Mouse (Mus musculus): ENCODE results near the gene Agtpbp1. TPM values are rescaled to one million over a fixed set of nuclear protein-coding genes. Genes with fewer than 3 reads are reported as not detected.
A peak's percentile ranks its signal among the peaks of the same experiment; 100 is the strongest.

The Agtpbp1 gene
- polyA plus RNA-seq (2016; fragmentation: Nextera tagmentation; extraction: Ambion mirVana): 9.0 and 9.3 TPM in 2 replicates

- no peaks in the 10 kb centered on the region for H3K9me3 ChIP-seq
These were observed at the start of gene Agtpbp1, which contains the start of gene Naa35 for GRCm38 (mm10) chr13:59584947-59585647. TSS of gene Agtpbp1 (minus strand) at chr13:59585227. TSS of gene Naa35 (plus strand) at chr13:59585259.

DNA sequence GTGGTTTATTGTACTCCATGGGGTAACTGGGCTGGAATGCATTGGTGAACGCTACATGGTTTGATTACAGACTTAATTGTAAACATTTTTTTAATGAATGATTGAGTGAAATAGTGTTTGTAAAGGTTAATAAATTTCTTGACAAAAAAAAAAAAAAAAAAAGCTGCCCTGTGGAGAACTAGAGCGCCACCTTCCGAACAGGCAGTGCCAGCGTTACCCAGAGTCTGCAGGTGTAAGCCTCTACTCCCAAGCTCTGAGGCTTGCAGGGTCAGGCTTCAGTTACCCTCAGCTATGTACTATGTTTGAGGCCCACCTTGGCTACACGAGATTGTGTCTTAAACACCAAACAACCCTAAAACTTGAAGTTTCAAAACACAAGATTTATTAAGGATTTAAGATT lies 49.6 kb upstream of the Agtpbp1 start:
- no peak overlapping the region for H3K9ac ChIP-seq (replicated peaks)
- no peak overlapping the region for H3K4me2 ChIP-seq
- peaks cover 94% of the 10 kb centered on the region for H3K36me3 ChIP-seq
- no peaks in the 10 kb centered on the region for H3K27me3 ChIP-seq
- no peaks in the 10 kb centered on the region for H3K4me1 ChIP-seq (replicated peaks)
- ATAC-seq (ENCODE audit: insufficient number of reproducible peaks, insufficient read depth, low FRiP score, low TSS enrichment, low read depth): no peak
- no peak overlapping the region for H3K27ac ChIP-seq
- no peaks in the 10 kb centered on the region for H3K9me3 ChIP-seq
- H3K4me3 ChIP-seq (replicated peaks): no peak overlapping the region
- 72% methylated on average over 5 of the region's 5 CpGs for WGBS

More at GRCm38 (mm10) chr13:59584947-59585647, at the start of gene Agtpbp1, which contains the start of gene Naa35:
- H3K9ac ChIP-seq (replicated peaks): peak within 1 kb of the TSS; percentile 82
- peak within 1 kb of the TSS; percentile 92 for H3K4me3 ChIP-seq (replicated peaks)
- H3K4me1 ChIP-seq (replicated peaks): peaks cover 16% of the 10 kb centered on the region
- H3K4me2 ChIP-seq: peak within 1 kb of the TSS; percentile 82
- WGBS: under 1% methylated on average over 69 of the region's 83 CpGs
- H3K27ac ChIP-seq: peak within 1 kb of the TSS; percentile 76
- H3K36me3 ChIP-seq: peaks cover 31% of the 10 kb centered on the region
- no peaks in the 10 kb centered on the region for H3K27me3 ChIP-seq
- ATAC-seq (ENCODE audit: insufficient number of reproducible peaks, insufficient read depth, low FRiP score, low TSS enrichment, low read depth): peak; percentile 94

DNA sequence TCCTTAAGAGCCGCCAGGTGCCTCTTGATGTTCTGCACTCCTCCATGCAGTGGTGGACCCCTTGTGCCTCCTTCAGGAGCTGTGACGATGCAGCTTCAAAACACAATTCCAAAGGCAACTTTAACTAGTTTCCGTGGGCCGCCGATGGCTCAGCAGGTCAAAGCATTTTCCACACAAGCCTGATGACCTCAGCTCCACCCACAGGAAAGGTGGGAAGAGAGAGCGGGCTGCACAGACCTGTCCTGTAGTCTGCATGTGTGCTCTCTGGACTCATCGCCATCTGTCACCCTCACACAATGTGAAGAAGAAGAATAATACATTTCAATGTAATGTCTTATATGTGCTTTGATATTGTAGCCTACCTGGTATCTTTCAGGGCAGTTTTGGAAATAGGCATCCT lies 41.7 kb upstream of the Agtpbp1 start:
- no peak for ATAC-seq (ENCODE audit: insufficient number of reproducible peaks, insufficient read depth, low FRiP score, low TSS enrichment, low read depth)
- Histone ChIP-seq H3K9me3 (no peaks in the 10 kb centered on the region), H3K9ac (replicated peaks) (no peak overlapping the region), H3K4me2 (no peak overlapping the region), H3K27me3 (no peaks in the 10 kb centered on the region), H3K4me3 (replicated peaks) (no peak overlapping the region), H3K36me3 (peaks cover 93% of the 10 kb centered on the region), H3K27ac (no peak overlapping the region), H3K4me1 (replicated peaks) (no peaks in the 10 kb centered on the region)
- 85% methylated on average over 7 of the region's 7 CpGs for WGBS

DNA sequence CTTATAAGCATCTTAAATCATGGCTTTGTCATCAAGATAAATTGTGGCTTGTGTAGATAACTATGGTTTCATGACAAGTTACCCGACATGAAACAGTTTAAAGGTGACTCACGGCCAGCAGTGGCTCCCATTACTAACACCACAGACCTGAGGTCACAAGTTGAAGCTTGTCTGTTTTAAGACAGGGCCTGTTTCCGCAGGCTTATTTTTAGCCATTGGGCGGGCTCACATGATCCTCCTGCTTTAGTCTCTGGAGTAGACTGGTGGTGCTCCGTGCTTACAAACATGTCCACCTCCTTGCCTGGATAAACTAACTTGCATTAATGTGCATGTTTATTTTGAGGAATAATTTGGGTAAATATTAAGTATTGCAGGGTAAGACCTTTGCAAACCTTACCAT lies 39.9 kb upstream of the Agtpbp1 start:
- H3K4me2 ChIP-seq: no peak overlapping the region
- no peak overlapping the region for H3K9ac ChIP-seq (replicated peaks)
- no peaks in the 10 kb centered on the region for H3K27me3 ChIP-seq
- no peak overlapping the region for H3K4me3 ChIP-seq (replicated peaks)
- H3K4me1 ChIP-seq (replicated peaks): no peaks in the 10 kb centered on the region
- no peak for ATAC-seq (ENCODE audit: insufficient number of reproducible peaks, insufficient read depth, low FRiP score, low TSS enrichment, low read depth)
- peaks cover 93% of the 10 kb centered on the region for H3K36me3 ChIP-seq
- no peaks in the 10 kb centered on the region for H3K9me3 ChIP-seq
- 80% methylated on average over 5 of the region's 5 CpGs for WGBS
- no peak overlapping the region for H3K27ac ChIP-seq

DNA sequence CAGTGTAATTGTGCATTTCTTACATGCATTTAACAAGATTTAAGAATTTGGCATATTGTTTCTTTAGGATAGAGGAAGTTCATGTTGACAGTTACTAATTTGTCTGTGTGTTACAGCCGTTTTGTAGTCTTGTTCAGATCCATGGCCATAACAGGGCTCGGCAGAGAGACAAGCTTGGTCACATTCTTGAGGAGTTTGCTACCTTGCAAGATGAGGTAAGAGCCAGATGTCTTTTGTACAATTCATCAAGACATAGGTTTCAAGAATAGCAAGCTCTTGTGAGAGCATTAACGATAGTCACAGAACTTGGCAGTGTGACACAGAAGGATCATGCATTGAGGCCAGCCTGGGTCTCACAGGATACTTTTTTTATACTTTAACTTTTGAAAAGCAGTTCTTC lies 39.4 kb upstream of the Agtpbp1 start:
- no peak overlapping the region for H3K9ac ChIP-seq (replicated peaks)
- no peaks in the 10 kb centered on the region for H3K27me3 ChIP-seq
- no peak overlapping the region for H3K27ac ChIP-seq
- H3K9me3 ChIP-seq: no peaks in the 10 kb centered on the region
- no peak for ATAC-seq (ENCODE audit: insufficient number of reproducible peaks, insufficient read depth, low FRiP score, low TSS enrichment, low read depth)
- no peaks in the 10 kb centered on the region for H3K4me1 ChIP-seq (replicated peaks)
- no peak overlapping the region for H3K4me3 ChIP-seq (replicated peaks)
- peaks cover 90% of the 10 kb centered on the region for H3K36me3 ChIP-seq
- no peak overlapping the region for H3K4me2 ChIP-seq
- WGBS: 76% methylated on average over 3 of the region's 3 CpGs

GRCm38 (mm10) chr13:59621643-59622489 lies 36.8 kb upstream of the Agtpbp1 start:
- H3K4me3 ChIP-seq (replicated peaks): no peak overlapping the region
- no peak overlapping the region for H3K4me2 ChIP-seq
- H3K9me3 ChIP-seq: no peaks in the 10 kb centered on the region
- H3K36me3 ChIP-seq: peaks cover 90% of the 10 kb centered on the region
- WGBS: 84% methylated on average over 7 of the region's 7 CpGs
- no peak for ATAC-seq (ENCODE audit: insufficient number of reproducible peaks, insufficient read depth, low FRiP score, low TSS enrichment, low read depth)
- H3K9ac ChIP-seq (replicated peaks): no peak overlapping the region
- no peaks in the 10 kb centered on the region for H3K27me3 ChIP-seq
- no peaks in the 10 kb centered on the region for H3K4me1 ChIP-seq (replicated peaks)
- H3K27ac ChIP-seq: no peak overlapping the region

GRCm38 (mm10) chr13:59618463-59618862 lies 33.4 kb upstream of the Agtpbp1 start:
- Histone ChIP-seq H3K9ac (replicated peaks) (no peak overlapping the region), H3K4me1 (replicated peaks) (no peaks in the 10 kb centered on the region), H3K4me3 (replicated peaks) (no peak overlapping the region), H3K9me3 (no peaks in the 10 kb centered on the region), H3K4me2 (no peak overlapping the region), H3K36me3 (peaks cover 80% of the 10 kb centered on the region), H3K27ac (no peak overlapping the region), H3K27me3 (no peaks in the 10 kb centered on the region)
- ATAC-seq (ENCODE audit: insufficient number of reproducible peaks, insufficient read depth, low FRiP score, low TSS enrichment, low read depth): no peak
- WGBS: 88% methylated on average over 6 of the region's 6 CpGs

DNA sequence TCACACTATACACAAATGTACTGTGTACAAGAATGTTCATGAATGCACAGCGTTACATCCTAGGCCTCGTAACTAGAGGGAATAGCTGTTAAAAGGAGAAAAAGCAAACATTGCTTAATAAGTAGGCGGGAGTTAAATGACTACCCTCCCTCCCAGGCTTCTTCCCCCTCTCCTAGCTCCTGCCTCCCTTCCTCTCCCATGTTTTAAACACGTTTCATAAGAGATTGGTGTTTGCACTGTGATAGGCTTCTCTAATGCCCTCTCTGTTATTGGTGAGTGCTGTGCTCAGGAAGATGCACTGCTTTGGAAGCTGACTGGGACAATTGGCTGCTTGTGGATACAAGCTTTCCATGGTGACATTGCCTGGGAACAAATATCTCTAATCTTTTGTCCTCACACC lies 30.5 kb upstream of the Agtpbp1 start:
- Histone ChIP-seq H3K27me3 (no peaks in the 10 kb centered on the region), H3K9me3 (no peaks in the 10 kb centered on the region), H3K4me1 (replicated peaks) (no peaks in the 10 kb centered on the region), H3K27ac (no peak overlapping the region), H3K4me3 (replicated peaks) (no peak overlapping the region), H3K4me2 (no peak overlapping the region), H3K36me3 (peaks cover 80% of the 10 kb centered on the region), H3K9ac (replicated peaks) (no peak overlapping the region)
- WGBS: 94% methylated on average over 4 of the region's 4 CpGs
- no peak for ATAC-seq (ENCODE audit: insufficient number of reproducible peaks, insufficient read depth, low FRiP score, low TSS enrichment, low read depth)

DNA sequence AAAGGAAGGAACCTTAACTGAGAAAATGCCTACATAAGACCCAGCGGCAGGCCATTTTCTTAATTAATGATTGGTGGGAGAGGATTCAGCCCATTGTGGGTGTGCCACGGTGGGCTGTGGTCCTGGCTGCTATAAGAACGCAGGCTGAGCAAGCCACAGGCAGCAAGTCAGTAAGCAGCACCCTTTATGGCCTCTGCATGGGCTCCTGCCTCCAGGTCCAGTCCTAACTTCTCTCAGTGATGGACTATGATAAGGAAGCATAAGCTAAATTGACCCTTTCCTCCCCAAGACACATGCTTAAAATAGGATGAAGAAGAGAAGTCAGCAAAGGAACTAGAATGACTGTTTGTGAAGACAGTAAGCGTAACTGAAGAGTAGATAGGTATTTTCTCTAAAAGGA lies 30.1 kb upstream of the Agtpbp1 start:
- H3K36me3 ChIP-seq: peaks cover 80% of the 10 kb centered on the region
- no peak overlapping the region for H3K9ac ChIP-seq (replicated peaks)
- no peak overlapping the region for H3K4me3 ChIP-seq (replicated peaks)
- WGBS: 91% methylated on average over 4 of the region's 4 CpGs
- no peaks in the 10 kb centered on the region for H3K4me1 ChIP-seq (replicated peaks)
- H3K4me2 ChIP-seq: no peak overlapping the region
- ATAC-seq (ENCODE audit: insufficient number of reproducible peaks, insufficient read depth, low FRiP score, low TSS enrichment, low read depth): no peak
- H3K27me3 ChIP-seq: no peaks in the 10 kb centered on the region
- no peak overlapping the region for H3K27ac ChIP-seq
- H3K9me3 ChIP-seq: no peaks in the 10 kb centered on the region

- 86% methylated on average over 4 of the region's 4 CpGs for WGBS
- no peak overlapping the region for H3K4me3 ChIP-seq (replicated peaks)
- H3K4me2 ChIP-seq: no peak overlapping the region
- no peak overlapping the region for H3K27ac ChIP-seq
- H3K9ac ChIP-seq (replicated peaks): no peak overlapping the region
- ATAC-seq (ENCODE audit: insufficient number of reproducible peaks, insufficient read depth, low FRiP score, low TSS enrichment, low read depth): no peak
- peaks cover 82% of the 10 kb centered on the region for H3K36me3 ChIP-seq
- no peaks in the 10 kb centered on the region for H3K9me3 ChIP-seq
- no peaks in the 10 kb centered on the region for H3K27me3 ChIP-seq
- no peaks in the 10 kb centered on the region for H3K4me1 ChIP-seq (replicated peaks)
These were observed 28.8 kb upstream of the Agtpbp1 start for GRCm38 (mm10) chr13:59613868-59614267.

DNA sequence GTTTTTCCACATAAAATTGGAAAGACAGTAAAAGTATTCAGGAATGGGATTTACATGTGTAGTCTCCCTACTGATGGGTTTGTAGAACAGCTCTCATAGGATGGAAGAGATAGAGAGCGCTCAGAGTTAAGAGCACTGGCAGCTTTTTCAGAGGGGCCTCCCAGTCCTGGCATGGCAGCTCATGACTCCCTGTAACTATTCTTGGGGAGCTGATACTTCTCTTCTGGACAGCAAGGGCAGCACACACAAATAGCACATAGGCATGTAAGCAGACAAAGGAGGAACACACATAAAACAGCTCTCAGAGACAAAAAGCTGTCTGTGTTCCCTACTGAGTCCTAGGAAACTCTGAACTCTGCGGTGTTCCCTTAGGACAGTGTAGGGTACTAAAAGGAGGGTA lies 25.4 kb upstream of the Agtpbp1 start:
- H3K27ac ChIP-seq: no peak overlapping the region

More for the DNA sequence above, 25.4 kb upstream of the Agtpbp1 start:
- Histone ChIP-seq H3K4me1 (replicated peaks) (no peaks in the 10 kb centered on the region), H3K4me3 (replicated peaks) (no peak overlapping the region), H3K36me3 (peaks cover 92% of the 10 kb centered on the region), H3K27me3 (no peaks in the 10 kb centered on the region), H3K9me3 (no peaks in the 10 kb centered on the region), H3K9ac (replicated peaks) (no peak overlapping the region), H3K4me2 (no peak overlapping the region)
- 92% methylated on average over 2 of the region's 2 CpGs for WGBS
- ATAC-seq (ENCODE audit: insufficient number of reproducible peaks, insufficient read depth, low FRiP score, low TSS enrichment, low read depth): no peak

Data from limb, embryonic 12.5 days (tissue).